Mouse (Mus musculus) T-cell, adult 2 months (primary cell): ENCODE results near the gene Gsc.

Source experiments
- DNase-seq: peaks from one replicate; pipeline ENCODE4 v3.0.0; 2022; ENCODE audit warnings: low spot score

The Gsc gene

GRCm38 (mm10) chr12:104472601-104473424, at the start of gene Gsc:
TSS of gene Gsc (minus strand) at chr12:104473330.
- DNase-seq: no peak

GRCm38 (mm10) chr12:104519721-104520120, 46.6 kb upstream of the Gsc start:
- DNase-seq: no peak

GRCm38 (mm10) chr12:104507911-104508310, 34.8 kb upstream of the Gsc start:
- no peak for DNase-seq

GRCm38 (mm10) chr12:104492009-104492408, 18.9 kb upstream of the Gsc start:
- no peak for DNase-seq

- DNase-seq: no peak
Measured at GRCm38 (mm10) chr12:104486205-104486604, 13.1 kb upstream of the Gsc start.

GRCm38 (mm10) chr12:104485161-104485560, 12.0 kb upstream of the Gsc start:
- no peak for DNase-seq

- DNase-seq: no peak
Measured at GRCm38 (mm10) chr12:104481007-104481406, 7.9 kb upstream of the Gsc start.

- DNase-seq: no peak
Measured at GRCm38 (mm10) chr12:104478193-104478592, 5.1 kb upstream of the Gsc start.

GRCm38 (mm10) chr12:104477501-104477900, 4.4 kb upstream of the Gsc start:
- no peak for DNase-seq

GRCm38 (mm10) chr12:104477066-104477465, 3.9 kb upstream of the Gsc start:
- no peak for DNase-seq

- DNase-seq: no peak
Measured at GRCm38 (mm10) chr12:104475946-104476345, 2.8 kb upstream of the Gsc start.

- DNase-seq: no peak
Measured at GRCm38 (mm10) chr12:104474881-104475740, 2.0 kb upstream of the Gsc start.

GRCm38 (mm10) chr12:104474191-104474871, 1.2 kb upstream of the Gsc start:
- DNase-seq: no peak

GRCm38 (mm10) chr12:104473492-104473891, 362 bp upstream of the Gsc start:
- DNase-seq: no peak

- no peak for DNase-seq
Measured at GRCm38 (mm10) chr12:104472218-104472525, 958 bp downstream of the Gsc start.

- no peak for DNase-seq
Measured at GRCm38 (mm10) chr12:104471351-104472217, 1.5 kb downstream of the Gsc start.

- DNase-seq: no peak
Measured at GRCm38 (mm10) chr12:104470646-104471045, 2.5 kb downstream of the Gsc start.

- no peak for DNase-seq
Measured at GRCm38 (mm10) chr12:104468783-104469182, 4.3 kb downstream of the Gsc start.

GRCm38 (mm10) chr12:104467372-104467771, 5.8 kb downstream of the Gsc start:
- DNase-seq: no peak

GRCm38 (mm10) chr12:104466930-104467329, 6.2 kb downstream of the Gsc start:
- no peak for DNase-seq

GRCm38 (mm10) chr12:104461372-104461771, 11.8 kb downstream of the Gsc start:
- DNase-seq: no peak

GRCm38 (mm10) chr12:104459377-104459776, 13.8 kb downstream of the Gsc start:
- no peak for DNase-seq
